Mouse (Mus musculus) CH12.LX (cell line): ENCODE results near the gene D8Ertd738e.

Experiments
- CHD1 ChIP-seq: IDR thresholded peaks from 2 replicates; pipeline ENCODE4 v1.6.1; 2012; ENCODE audit warnings: low read depth, low read length, improper control_type of control experiment, inconsistent platforms
- CHD2 ChIP-seq: IDR thresholded peaks from 2 replicates; pipeline ENCODE4 v1.6.1; 2011; ENCODE audit warnings: low read length, improper control_type of control experiment
- CTCF ChIP-seq, 2 experiments: IDR thresholded peaks in 1 of 2; conservative IDR thresholded peaks in 1 of 2; 2 replicates each; pipeline ENCODE4 v1.5.1; 2011 to 2012; ENCODE audit warnings: low read depth in 2 of 2, low read length in 2 of 2, improper control_type of control experiment in 1 of 2, inconsistent platforms in 1 of 2, mild to moderate bottlenecking in 1 of 2, moderate library complexity in 1 of 2
- EP300 ChIP-seq: IDR thresholded peaks from 2 replicates; pipeline ENCODE4 v1.6.1; 2011; ENCODE audit warnings: low read length, improper control_type of control experiment
- HCFC1 ChIP-seq: IDR thresholded peaks from 2 replicates; pipeline ENCODE4 v1.6.1; 2012; ENCODE audit warnings: low read depth, mild to moderate bottlenecking, inconsistent platforms, low read length, improper control_type of control experiment
- IRF4 ChIP-seq: IDR thresholded peaks from 2 replicates; pipeline ENCODE4 v1.6.1; 2014; ENCODE audit warnings: low read depth, mild to moderate bottlenecking, inconsistent platforms, low read length, improper control_type of control experiment
- KAT2A ChIP-seq: IDR thresholded peaks from 2 replicates; pipeline ENCODE4 v1.6.1; 2012; ENCODE audit warnings: low read length, improper control_type of control experiment, inconsistent platforms; ENCODE audit not compliant: insufficient replicate concordance
- MAFK ChIP-seq: IDR thresholded peaks from 2 replicates; pipeline ENCODE4 v1.6.1; 2011; ENCODE audit warnings: low read length, improper control_type of control experiment; ENCODE audit not compliant: insufficient replicate concordance
- MEF2A ChIP-seq: IDR thresholded peaks from 2 replicates; pipeline ENCODE4 v1.6.1; 2014; ENCODE audit warnings: low read depth, mild to moderate bottlenecking, inconsistent platforms, low read length, improper control_type of control experiment, borderline replicate concordance
- MXI1 ChIP-seq: IDR thresholded peaks from 2 replicates; pipeline ENCODE4 v1.6.1; 2011; ENCODE audit warnings: mild to moderate bottlenecking, low read depth, low read length, improper control_type of control experiment
- NRF1 ChIP-seq: IDR thresholded peaks from 2 replicates; pipeline ENCODE4 v1.6.1; 2014; ENCODE audit warnings: low read depth, mild to moderate bottlenecking, inconsistent platforms, low read length, improper control_type of control experiment, moderate library complexity
- POLR2A ChIP-seq: IDR thresholded peaks from 2 replicates; pipeline ENCODE4 v1.6.1; 2011; ENCODE audit warnings: low read depth, mild to moderate bottlenecking, improper control_type of control experiment, low read length
- RAD21 ChIP-seq: IDR thresholded peaks from 2 replicates; pipeline ENCODE4 v1.6.1; 2011; ENCODE audit warnings: low read depth, mild to moderate bottlenecking, low read length, improper control_type of control experiment, moderate library complexity
- ZC3H11A ChIP-seq: IDR thresholded peaks from 2 replicates; pipeline ENCODE4 v1.6.1; 2012; ENCODE audit warnings: low read depth, mild to moderate bottlenecking, inconsistent platforms, low read length, improper control_type of control experiment

DNA sequence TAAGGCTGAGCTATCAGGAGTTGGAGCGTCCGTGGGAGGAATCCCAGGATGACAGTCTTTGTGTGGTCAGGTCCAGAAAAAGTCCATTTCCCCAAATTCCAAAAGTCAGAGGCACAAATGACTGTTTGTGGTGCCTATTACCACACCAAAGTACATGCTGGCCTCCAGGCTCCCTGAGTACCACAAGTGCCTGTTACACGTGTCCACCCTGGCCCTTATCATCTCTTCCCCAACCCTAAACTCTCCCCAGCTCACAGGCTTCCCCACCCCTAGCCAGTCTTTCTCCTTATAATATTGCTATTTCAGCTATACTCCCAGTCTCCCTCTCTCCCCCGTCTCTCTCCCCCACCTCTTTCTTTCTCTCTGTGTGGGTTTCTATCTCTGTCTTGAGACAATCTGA lies 22.8 kb upstream of the D8Ertd738e start:
- no peak for TF ChIP-seq CTCF (conservative IDR thresholded peaks at IDR 0.05 in 1 of 2, IDR thresholded peaks at IDR 0.05 in 1 of 2; ENCODE audit: low read depth in 2 of 2, low read length in 2 of 2)
- no peak for TF ChIP-seq HCFC1
- TF ChIP-seq RAD21: no peak
- no peak for TF ChIP-seq MEF2A
- TF ChIP-seq KAT2A: no peak
- TF ChIP-seq POLR2A: no peak
- no peak for TF ChIP-seq CHD1
- TF ChIP-seq EP300: no peak
- TF ChIP-seq NRF1: no peak
- no peak for TF ChIP-seq MXI1
- TF ChIP-seq IRF4: no peak
- TF ChIP-seq ZC3H11A: no peak
- no peak for TF ChIP-seq MAFK
- TF ChIP-seq CHD2: no peak
